Comparison of ENCODE assay signal across 14 mouse cellular contexts in genomic region chr5:74387143-74387886, GRCm38 (mm10).
DNase-seq lines count a peak whose midpoint lies in the region; ATAC-seq lines count a peak whose summit lies in the region.
"Had no signal": no experiment of that assay in that cellular context is flagged by ENCODE, and none has a peak within 500 bp of the region (broad histone marks: within the 10 kb centered on the region; RNA-seq: fewer than 3 reads in every experiment).

No protein-coding gene starts in this region.

- 40% methylated on average over 1 of the region's 1 CpGs for WGBS in kidney, embryonic 15.5 days
- 46% methylated on average over 1 of the region's 1 CpGs for WGBS in stomach, embryonic 14.5 days

- H3K4me3 ChIP-seq in kidney, embryonic 15.5 days (replicated peaks): no peak overlapping the region
- no peak overlapping the region for H3K4me3 ChIP-seq in stomach, embryonic 14.5 days (ENCODE audit: low read depth, low read length)
- H3K4me3 ChIP-seq: forebrain, embryonic 12.5 days; liver, embryonic 12.5 days had no signal

- peaks cover 21% of the 10 kb centered on the region for H3K4me1 ChIP-seq in kidney, embryonic 15.5 days
- H3K4me1 ChIP-seq in stomach, embryonic 14.5 days (ENCODE audit: control insufficient read depth, insufficient read depth, low read length): peaks cover 16% of the 10 kb centered on the region; the same call in 1 of the 2 replicates

- H3K9ac ChIP-seq in kidney, embryonic 15.5 days: no peak overlapping the region
- H3K9ac ChIP-seq in stomach, embryonic 14.5 days (replicated peaks; ENCODE audit: low read depth, low read length): no peak overlapping the region
- H3K9ac ChIP-seq: forebrain, embryonic 12.5 days; liver, embryonic 12.5 days had no signal

- intact Hi-C loops in heart, postnatal 14 days (cut with DNase I): no loop called here

- H3K36me3 ChIP-seq in kidney, embryonic 15.5 days: no peaks in the 10 kb centered on the region
- no peaks in the 10 kb centered on the region for H3K36me3 ChIP-seq in stomach, embryonic 14.5 days (ENCODE audit: control insufficient read depth, insufficient read depth, low read length)
- H3K36me3 ChIP-seq: forebrain, embryonic 12.5 days; liver, embryonic 12.5 days had no signal

- H3K4me2 ChIP-seq in kidney, embryonic 15.5 days: no peak overlapping the region
- no peak overlapping the region for H3K4me2 ChIP-seq in stomach, embryonic 14.5 days (replicated peaks; ENCODE audit: low read depth, low read length)
- H3K4me2 ChIP-seq: forebrain, embryonic 12.5 days; liver, embryonic 12.5 days; midbrain, embryonic 11.5 days had no signal

- H3K9me3 ChIP-seq in kidney, embryonic 15.5 days (replicated peaks): no peaks in the 10 kb centered on the region
- no peaks in the 10 kb centered on the region for H3K9me3 ChIP-seq in stomach, embryonic 14.5 days (ENCODE audit: control insufficient read depth, low read depth, low read length)
- H3K9me3 ChIP-seq: forebrain, embryonic 12.5 days; liver, embryonic 12.5 days had no signal

- H3K27me3 ChIP-seq in kidney, embryonic 15.5 days: no peaks in the 10 kb centered on the region
- no peaks in the 10 kb centered on the region for H3K27me3 ChIP-seq in stomach, embryonic 14.5 days (ENCODE audit: control insufficient read depth, insufficient read depth, low read length)
- H3K27me3 ChIP-seq: forebrain, embryonic 12.5 days; liver, embryonic 12.5 days had no signal

- no peak for ATAC-seq in kidney, embryonic 15.5 days (replicated peaks; ENCODE audit: low FRiP score)
- ATAC-seq in stomach, embryonic 14.5 days (ENCODE audit: insufficient number of reproducible peaks, insufficient read depth, low FRiP score, low read depth): no peak
- ATAC-seq: hindbrain, embryonic 16.5 days; liver, embryonic 12.5 days had no signal

- DNase-seq in kidney, postnatal 36 days: no peak
- DNase-seq in gastrocnemius, postnatal 25 days: peak; percentile 68
- peak; percentile 20 to 21 for DNase-seq in heart, postnatal 14 days
- DNase-seq in frontal cortex, adult 2 months (ENCODE audit: extremely low spot score in 1 of 2, low spot score in 1 of 2): no peak
- no peak for DNase-seq in cerebellum, postnatal 25 days
- DNase-seq in neural tube, embryonic 10.5 days (ENCODE audit: extremely low spot score, low spot score): no peak
- DNase-seq: adrenal gland, postnatal 14 days; cerebellum, adult 9-11 months had no signal

- H3K27ac ChIP-seq in kidney, embryonic 15.5 days: peak overlapping the region; percentile 57; the same call in 1 of the 2 replicates
- peak overlapping the region; percentile 56; the same call in 1 of the 2 replicates for H3K27ac ChIP-seq in stomach, embryonic 14.5 days (ENCODE audit: low read length)
- H3K27ac ChIP-seq: forebrain, embryonic 12.5 days; liver, embryonic 12.5 days had no signal

Comparison
In these comparisons a context has a peak if more than half of its experiments do, and no peak if none do; other contexts are left out.
1. DNase-seq: peak in gastrocnemius, postnatal 25 days (single experiment) and heart, postnatal 14 days (2 of 2); none in kidney, postnatal 36 days (0 of 2), frontal cortex, adult 2 months (0 of 2), cerebellum, postnatal 25 days (0 of 2) and neural tube, embryonic 10.5 days (single experiment).